Mouse (Mus musculus): Measurements from ENCODE around the gene Ssx2ip. TPM values are rescaled to one million over a fixed set of nuclear protein-coding genes. Genes with fewer than 3 reads are reported as not detected.
"Not testable (repeated sequence)": the region's sequence is repeated elsewhere in the genome, so short reads cannot be mapped to it uniquely, and the experiment has no call there.

The Ssx2ip gene
- polyA plus RNA-seq, 1 experiment, result 10.9 TPM

- DNase-seq (ENCODE audit: low spot score), result no peak
These were observed 672 bp upstream of the Ssx2ip start for GRCm38 (mm10) chr3:146403770-146404169.

- no peak for DNase-seq (ENCODE audit: low spot score)
These were observed 968 bp downstream of the Ssx2ip start for GRCm38 (mm10) chr3:146405213-146406006.

GRCm38 (mm10) chr3:146406007-146406341 is 1.5 kb downstream of the Ssx2ip start:
- DNase-seq (ENCODE audit: low spot score), result no peak

GRCm38 (mm10) chr3:146407086-146407721 is 2.8 kb downstream of the Ssx2ip start:
- DNase-seq (ENCODE audit: low spot score), result no peak

GRCm38 (mm10) chr3:146410114-146410513 is 5.7 kb downstream of the Ssx2ip start:
- DNase-seq (ENCODE audit: low spot score), result no peak

- DNase-seq (ENCODE audit: low spot score), result no peak
These were observed 7.6 kb downstream of the Ssx2ip start for GRCm38 (mm10) chr3:146412008-146412407.

GRCm38 (mm10) chr3:146412480-146412879 is 8.0 kb downstream of the Ssx2ip start:
- no peak for DNase-seq (ENCODE audit: low spot score)

GRCm38 (mm10) chr3:146413016-146413415 is 8.6 kb downstream of the Ssx2ip start:
- DNase-seq (ENCODE audit: low spot score), result no peak

- DNase-seq (ENCODE audit: low spot score), result no peak
These were observed 9.6 kb downstream of the Ssx2ip start for GRCm38 (mm10) chr3:146413992-146414391.

GRCm38 (mm10) chr3:146414555-146414954 is 10.1 kb downstream of the Ssx2ip start:
- DNase-seq (ENCODE audit: low spot score), result no peak

- no peak for DNase-seq (ENCODE audit: low spot score)
These were observed 13.4 kb downstream of the Ssx2ip start for GRCm38 (mm10) chr3:146417873-146418272.

GRCm38 (mm10) chr3:146418901-146419300 is 14.5 kb downstream of the Ssx2ip start:
- no peak for DNase-seq (ENCODE audit: low spot score)

GRCm38 (mm10) chr3:146419534-146419933 is 15.1 kb downstream of the Ssx2ip start:
- DNase-seq (ENCODE audit: low spot score), result no peak

- DNase-seq (ENCODE audit: low spot score), result no peak
These were observed 15.6 kb downstream of the Ssx2ip start for GRCm38 (mm10) chr3:146419992-146420537.

GRCm38 (mm10) chr3:146421787-146422186 is 17.3 kb downstream of the Ssx2ip start:
- DNase-seq (ENCODE audit: low spot score), result no peak

GRCm38 (mm10) chr3:146423710-146424109 is 19.3 kb downstream of the Ssx2ip start:
- no peak for DNase-seq (ENCODE audit: low spot score)

- no peak for DNase-seq (ENCODE audit: low spot score)
These were observed 20.0 kb downstream of the Ssx2ip start for GRCm38 (mm10) chr3:146424306-146424900.

GRCm38 (mm10) chr3:146425902-146426301 is 21.5 kb downstream of the Ssx2ip start:
- no peak for DNase-seq (ENCODE audit: low spot score)

- DNase-seq (ENCODE audit: low spot score), result no peak
These were observed 22.0 kb downstream of the Ssx2ip start for GRCm38 (mm10) chr3:146426489-146426888.

GRCm38 (mm10) chr3:146433063-146433462 is 28.6 kb downstream of the Ssx2ip start:
- not testable (repeated sequence) for DNase-seq (ENCODE audit: low spot score)

- peak; percentile 10 for DNase-seq (ENCODE audit: low spot score)
These were observed 29.4 kb downstream of the Ssx2ip start for GRCm38 (mm10) chr3:146433681-146434350.

GRCm38 (mm10) chr3:146434686-146435085 is 30.2 kb downstream of the Ssx2ip start:
- no peak for DNase-seq (ENCODE audit: low spot score)
